In genomic region chr11:85918388-85918940, GRCm38 (mm10) we compare ENCODE assay signal across 18 mouse cellular contexts. TPM values are rescaled to one million over a fixed set of nuclear protein-coding genes. Genes with fewer than 3 reads are reported as not detected.
DNase-seq lines count a peak whose midpoint lies in the region; ATAC-seq lines count a peak whose summit lies in the region.
"Had no signal": no experiment of that assay in that cellular context is flagged by ENCODE, and none has a peak within 500 bp of the region (broad histone marks: within the 10 kb centered on the region; RNA-seq: fewer than 3 reads in every experiment).

No protein-coding gene starts in this region.

- ATAC-seq in heart, embryonic 13.5 days (ENCODE audit: extremely low read depth, insufficient number of reproducible peaks, low FRiP score, low TSS enrichment) = no peak
- ATAC-seq in embryonic facial prominence, embryonic 11.5 days (replicated peaks; ENCODE audit: insufficient number of reproducible peaks, low FRiP score, low TSS enrichment, low read depth) = no peak
- no peak for ATAC-seq in midbrain, embryonic 15.5 days (replicated peaks)
- ATAC-seq: intestine, embryonic 15.5 days had no signal

- no peaks in the 10 kb centered on the region for H3K9me3 ChIP-seq in heart, embryonic 13.5 days
- H3K9me3 ChIP-seq in embryonic facial prominence, embryonic 11.5 days (replicated peaks; ENCODE audit: control insufficient read depth, low read length) = no peaks in the 10 kb centered on the region
- no peaks in the 10 kb centered on the region for H3K9me3 ChIP-seq in limb, embryonic 10.5 days (replicated peaks)
- no peaks in the 10 kb centered on the region for H3K9me3 ChIP-seq in midbrain, embryonic 15.5 days
- H3K9me3 ChIP-seq: G1E; intestine, embryonic 15.5 days had no signal

- no peak overlapping the region for H3K27ac ChIP-seq in heart, embryonic 13.5 days (replicated peaks)
- peak overlapping the region; percentile 43; the same call in 1 of the 2 replicates for H3K27ac ChIP-seq in embryonic facial prominence, embryonic 11.5 days (replicated peaks; ENCODE audit: low read depth, low read length)
- H3K27ac ChIP-seq in limb, embryonic 10.5 days = peak overlapping the region; percentile 89
- no peak overlapping the region for H3K27ac ChIP-seq in midbrain, embryonic 15.5 days
- H3K27ac ChIP-seq: intestine, embryonic 15.5 days; stomach, postnatal 0 days had no signal

- H3K27me3 ChIP-seq in heart, embryonic 13.5 days (replicated peaks) = peaks cover 80% of the 10 kb centered on the region
- no peaks in the 10 kb centered on the region for H3K27me3 ChIP-seq in embryonic facial prominence, embryonic 11.5 days (ENCODE audit: control insufficient read depth, insufficient read depth, low read length)
- H3K27me3 ChIP-seq in limb, embryonic 10.5 days (ENCODE audit: low read depth, poor library complexity, severe bottlenecking) = peaks cover 23% of the 10 kb centered on the region; the same call in 1 of the 2 replicates
- peaks cover 6% of the 10 kb centered on the region; the same call in 1 of the 2 replicates for H3K27me3 ChIP-seq in midbrain, embryonic 15.5 days (replicated peaks)

- WGBS in heart, embryonic 13.5 days = 49% methylated on average over 10 of the region's 10 CpGs
- 30% methylated on average over 10 of the region's 10 CpGs for WGBS in embryonic facial prominence, embryonic 11.5 days
- 27% methylated on average over 10 of the region's 10 CpGs for WGBS in limb, embryonic 10.5 days
- 37% methylated on average over 10 of the region's 10 CpGs for WGBS in midbrain, embryonic 15.5 days

- 0 out of 2 replicates have a peak overlapping the region, but pooled peaks have one; percentile 24 for H3K9ac ChIP-seq in heart, embryonic 13.5 days
- no peak overlapping the region for H3K9ac ChIP-seq in embryonic facial prominence, embryonic 11.5 days (replicated peaks; ENCODE audit: low read length)
- H3K9ac ChIP-seq in midbrain, embryonic 15.5 days = no peak overlapping the region
- H3K9ac ChIP-seq: intestine, embryonic 15.5 days had no signal

- no peak overlapping the region for H3K4me3 ChIP-seq in heart, embryonic 13.5 days
- H3K4me3 ChIP-seq in embryonic facial prominence, embryonic 11.5 days (ENCODE audit: low read depth, low read length) = no peak overlapping the region
- H3K4me3 ChIP-seq in limb, embryonic 10.5 days = peak overlapping the region; percentile 27
- no peak overlapping the region for H3K4me3 ChIP-seq in midbrain, embryonic 15.5 days
- H3K4me3 ChIP-seq: intestine, embryonic 15.5 days; myocyte had no signal

- intact Hi-C loops in heart, postnatal 10 days (cut with DNase I) = no loop called here

- peak overlapping the region; percentile 13 for H3K4me2 ChIP-seq in heart, embryonic 13.5 days
- H3K4me2 ChIP-seq in embryonic facial prominence, embryonic 11.5 days (ENCODE audit: low read depth, low read length) = no peak overlapping the region
- peak overlapping the region; percentile 32 for H3K4me2 ChIP-seq in midbrain, embryonic 15.5 days
- H3K4me2 ChIP-seq: intestine, embryonic 15.5 days had no signal

- DNase-seq in heart, postnatal 10 days = no peak
- DNase-seq in embryonic facial prominence, embryonic 11.5 days (ENCODE audit: low spot score) = peak; percentile 55
- peak; percentile 54 for DNase-seq in limb, embryonic 10.5 days (ENCODE audit: low spot score)
- DNase-seq in right cerebral cortex, adult 18-20 months = no peak
- no peak for DNase-seq in ovary, postnatal 10 days (ENCODE audit: low spot score)
- DNase-seq in urinary bladder, adult 18-20 months (ENCODE audit: low spot score in 2 of 2) = no peak
- DNase-seq: adrenal gland, postnatal 36 days; B cell, adult 2 months; kidney, postnatal 25 days; spleen, adult 18-20 months had no signal

- H3K4me1 ChIP-seq in heart, embryonic 13.5 days = peaks cover 18% of the 10 kb centered on the region
- peaks cover 10% of the 10 kb centered on the region for H3K4me1 ChIP-seq in embryonic facial prominence, embryonic 11.5 days (ENCODE audit: control insufficient read depth, insufficient read depth, low read length)
- H3K4me1 ChIP-seq in limb, embryonic 10.5 days = peaks cover 68% of the 10 kb centered on the region
- H3K4me1 ChIP-seq in midbrain, embryonic 15.5 days = peaks cover 23% of the 10 kb centered on the region

- H3K36me3 ChIP-seq in heart, embryonic 13.5 days = no peaks in the 10 kb centered on the region
- H3K36me3 ChIP-seq in embryonic facial prominence, embryonic 11.5 days (replicated peaks; ENCODE audit: control insufficient read depth, insufficient read depth, low read depth, low read length) = no peaks in the 10 kb centered on the region; the same call in 1 of the 2 replicates
- peaks cover 26% of the 10 kb centered on the region for H3K36me3 ChIP-seq in limb, embryonic 10.5 days
- no peaks in the 10 kb centered on the region for H3K36me3 ChIP-seq in midbrain, embryonic 15.5 days (replicated peaks)
- H3K36me3 ChIP-seq: G1E; intestine, embryonic 15.5 days had no signal

RNA-seq across cellular contexts. Expression of gene Tbx4, which starts 32.2 kb away (rescaled TPM):
- 2.5 and 3.2 TPM in 2 replicates for polyA plus RNA-seq in heart, embryonic 13.5 days (2015; fragmentation: Nextera tagmentation; extraction: Ambion mirVana)
- under 1 TPM in 1 of 2 experiments, not detected in 1; 0.32 TPM for total RNA-seq in heart, postnatal 10 days (2021)
- 0.65 and 1.5 TPM in 2 replicates for polyA plus RNA-seq in embryonic facial prominence, embryonic 11.5 days (2014; fragmentation: Nextera tagmentation; extraction: Ambion mirVana)
- polyA plus RNA-seq in limb, embryonic 10.5 days (2016; fragmentation: Nextera tagmentation; extraction: Ambion mirVana) = 23.5 and 49.0 TPM in 2 replicates
- polyA plus RNA-seq in midbrain, embryonic 15.5 days (2015; fragmentation: Nextera tagmentation; extraction: Ambion mirVana) = 0.34 and 0.46 TPM in 2 replicates
- total RNA-seq: adrenal gland, postnatal 36 days; G1E; granulocyte monocyte progenitor cell, adult 5-6 weeks had no signal
- polyA plus RNA-seq: G1E; liver, embryonic 16.5 days had no signal

Comparison
In these comparisons a context has a peak if more than half of its experiments do, and no peak if none do; other contexts are left out.
1. H3K27ac ChIP-seq: peak in embryonic facial prominence, embryonic 11.5 days (single experiment) and limb, embryonic 10.5 days (single experiment); none in heart, embryonic 13.5 days (single experiment) and midbrain, embryonic 15.5 days (single experiment).
2. DNase-seq: peak in embryonic facial prominence, embryonic 11.5 days (single experiment) and limb, embryonic 10.5 days (single experiment); none in heart, postnatal 10 days (0 of 2), right cerebral cortex, adult 18-20 months (single experiment), ovary, postnatal 10 days (single experiment) and urinary bladder, adult 18-20 months (0 of 2).